10 mouse cellular contexts compared by ENCODE assay signal in the genomic region with DNA sequence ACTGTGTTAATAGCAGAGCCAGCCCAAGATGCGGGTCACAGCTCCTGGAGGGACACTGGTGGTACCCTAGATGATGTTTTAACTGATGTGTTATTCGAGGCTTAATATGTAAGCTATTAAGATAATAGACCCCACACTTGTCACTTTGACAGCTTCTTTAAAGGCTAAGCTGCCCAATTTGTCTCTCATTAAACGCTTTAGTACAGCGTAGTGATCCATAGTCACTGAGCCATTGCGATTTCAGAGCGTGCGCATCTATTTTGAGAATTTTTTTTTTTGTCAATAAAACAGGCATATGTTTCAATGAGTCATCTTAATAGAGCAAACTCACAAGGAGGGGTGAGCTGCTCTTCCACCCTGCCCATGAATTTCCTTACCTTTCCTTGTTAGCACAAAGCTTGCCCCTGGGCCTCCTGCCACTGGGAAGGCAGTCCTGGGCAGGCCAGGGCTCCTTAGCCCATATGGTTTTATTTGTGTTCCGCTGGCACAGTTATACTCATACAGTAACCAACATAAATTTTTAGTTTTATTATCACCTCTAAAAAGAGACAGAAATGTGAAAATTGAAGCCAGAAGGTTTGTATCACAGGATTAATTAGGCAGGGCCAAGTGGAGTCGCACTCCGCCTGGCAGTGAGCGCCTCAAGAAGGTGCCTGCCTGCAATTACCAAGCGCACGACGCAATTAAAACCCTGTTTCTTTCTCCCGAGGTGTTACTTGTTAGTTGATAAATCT.
DNase-seq lines count a peak whose midpoint lies in the region; ATAC-seq lines count a peak whose summit lies in the region.
"Had no signal": no experiment of that assay in that cellular context is flagged by ENCODE, and none has a peak within 500 bp of the region (broad histone marks: within the 10 kb centered on the region; RNA-seq: fewer than 3 reads in every experiment).

No protein-coding gene starts in this region.

- no peak for DNase-seq in hindbrain, embryonic 14.5 days (ENCODE audit: low spot score)
- peak; percentile 8 for DNase-seq in right cerebral cortex, postnatal 4 days
- DNase-seq in right cerebral cortex, adult 18-20 months, result no peak
- DNase-seq in adipocyte (ENCODE audit: low spot score), result no peak
- DNase-seq: heart, postnatal 36 days had no signal

- H3K27ac ChIP-seq in hindbrain, embryonic 13.5 days, result no peak overlapping the region
- H3K27ac ChIP-seq in hindbrain, embryonic 14.5 days, result no peak overlapping the region
- H3K27ac ChIP-seq in forebrain, embryonic 16.5 days (ENCODE audit: low read length), result no peak overlapping the region
- H3K27ac ChIP-seq: embryonic facial prominence, embryonic 12.5 days had no signal

- H3K27me3 ChIP-seq in hindbrain, embryonic 13.5 days, result no peaks in the 10 kb centered on the region
- H3K27me3 ChIP-seq in hindbrain, embryonic 14.5 days (ENCODE audit: control insufficient read depth, insufficient read depth, low read length), result no peaks in the 10 kb centered on the region
- no peaks in the 10 kb centered on the region for H3K27me3 ChIP-seq in forebrain, embryonic 16.5 days (replicated peaks; ENCODE audit: control insufficient read depth, insufficient read depth, low read length)
- H3K27me3 ChIP-seq: embryonic facial prominence, embryonic 12.5 days had no signal

- WGBS in hindbrain, embryonic 13.5 days, result 63% methylated on average over 15 of the region's 15 CpGs
- 61% methylated on average over 15 of the region's 15 CpGs for WGBS in hindbrain, embryonic 14.5 days
- WGBS in forebrain, embryonic 16.5 days, result 39% methylated on average over 15 of the region's 15 CpGs

- no peak overlapping the region for H3K4me2 ChIP-seq in hindbrain, embryonic 13.5 days
- H3K4me2 ChIP-seq in hindbrain, embryonic 14.5 days (replicated peaks), result no peak overlapping the region
- H3K4me2 ChIP-seq in forebrain, embryonic 16.5 days (ENCODE audit: low read length), result no peak overlapping the region
- H3K4me2 ChIP-seq: embryonic facial prominence, embryonic 12.5 days had no signal

- no peak overlapping the region for H3K4me3 ChIP-seq in hindbrain, embryonic 13.5 days
- H3K4me3 ChIP-seq in hindbrain, embryonic 14.5 days (replicated peaks; ENCODE audit: low read length), result no peak overlapping the region
- H3K4me3 ChIP-seq in forebrain, embryonic 16.5 days (replicated peaks; ENCODE audit: low read length), result no peak overlapping the region
- H3K4me3 ChIP-seq: embryonic facial prominence, embryonic 12.5 days had no signal

- H3K9me3 ChIP-seq in hindbrain, embryonic 13.5 days, result no peaks in the 10 kb centered on the region
- no peaks in the 10 kb centered on the region for H3K9me3 ChIP-seq in hindbrain, embryonic 14.5 days (ENCODE audit: control insufficient read depth, low read length)
- no peaks in the 10 kb centered on the region for H3K9me3 ChIP-seq in forebrain, embryonic 16.5 days (ENCODE audit: control insufficient read depth, low read length)
- H3K9me3 ChIP-seq: embryonic facial prominence, embryonic 12.5 days had no signal

- ATAC-seq in hindbrain, embryonic 13.5 days (ENCODE audit: low FRiP score), result peak; percentile 17; the same call in 1 of the 2 replicates
- ATAC-seq in hindbrain, embryonic 14.5 days (ENCODE audit: low FRiP score), result no peak
- peak; percentile 93 for ATAC-seq in forebrain, embryonic 16.5 days
- ATAC-seq in frontal cortex, adult (ENCODE audit: low TSS enrichment), result no peak
- ATAC-seq: lung, postnatal 0 days had no signal

- H3K4me1 ChIP-seq in hindbrain, embryonic 13.5 days (replicated peaks), result 0 out of 2 replicates have a peak, but pooled peaks cover 5% of the 10 kb centered on the region
- H3K4me1 ChIP-seq in hindbrain, embryonic 14.5 days (replicated peaks; ENCODE audit: control insufficient read depth, insufficient read depth, low read length), result no peaks in the 10 kb centered on the region
- H3K4me1 ChIP-seq in forebrain, embryonic 16.5 days (replicated peaks; ENCODE audit: control insufficient read depth, insufficient read depth, low read length), result peaks cover 12% of the 10 kb centered on the region
- H3K4me1 ChIP-seq: embryonic facial prominence, embryonic 12.5 days had no signal

- H3K36me3 ChIP-seq in hindbrain, embryonic 13.5 days, result no peaks in the 10 kb centered on the region
- H3K36me3 ChIP-seq in hindbrain, embryonic 14.5 days (replicated peaks; ENCODE audit: control insufficient read depth, insufficient read depth), result no peaks in the 10 kb centered on the region
- no peaks in the 10 kb centered on the region for H3K36me3 ChIP-seq in forebrain, embryonic 16.5 days (ENCODE audit: control insufficient read depth, insufficient read depth)
- H3K36me3 ChIP-seq: embryonic facial prominence, embryonic 12.5 days had no signal

- no peak overlapping the region for H3K9ac ChIP-seq in hindbrain, embryonic 13.5 days
- no peak overlapping the region for H3K9ac ChIP-seq in hindbrain, embryonic 14.5 days
- no peak overlapping the region for H3K9ac ChIP-seq in forebrain, embryonic 16.5 days (replicated peaks; ENCODE audit: low read depth, low read length)
- H3K9ac ChIP-seq: embryonic facial prominence, embryonic 12.5 days had no signal

Comparison
In these comparisons a context has a peak if more than half of its experiments do, and no peak if none do; other contexts are left out.
1. ATAC-seq: peak in hindbrain, embryonic 13.5 days (single experiment) and forebrain, embryonic 16.5 days (single experiment); none in hindbrain, embryonic 14.5 days (single experiment) and frontal cortex, adult (single experiment).